Mouse (Mus musculus) MEL (cell line): Measurements from ENCODE around the gene Sp2.
A peak's percentile ranks its signal among the peaks of the same experiment; 100 is the strongest.

Experiments used
- CTCF ChIP-seq, 3 experiments: IDR thresholded peaks in 2 of 3; conservative IDR thresholded peaks in 1 of 3; 2 replicates each; pipeline ENCODE4 v1.5.1; 2011 to 2012; ENCODE audit warnings: low read length in 3 of 3, low read depth in 2 of 3, mild to moderate bottlenecking in 2 of 3, improper control_type of control experiment in 1 of 3, inconsistent platforms in 1 of 3, mixed read lengths in 1 of 3, moderate library complexity in 1 of 3; ENCODE audit not compliant: control insufficient read depth in 1 of 3, insufficient read depth in 1 of 3, poor library complexity in 1 of 3, severe bottlenecking in 1 of 3
- ZNF384 ChIP-seq: IDR thresholded peaks from 2 replicates; pipeline ENCODE4 v1.6.1; 2012; ENCODE audit warnings: low read depth, mild to moderate bottlenecking, inconsistent platforms, low read length, improper control_type of control experiment

DNA sequence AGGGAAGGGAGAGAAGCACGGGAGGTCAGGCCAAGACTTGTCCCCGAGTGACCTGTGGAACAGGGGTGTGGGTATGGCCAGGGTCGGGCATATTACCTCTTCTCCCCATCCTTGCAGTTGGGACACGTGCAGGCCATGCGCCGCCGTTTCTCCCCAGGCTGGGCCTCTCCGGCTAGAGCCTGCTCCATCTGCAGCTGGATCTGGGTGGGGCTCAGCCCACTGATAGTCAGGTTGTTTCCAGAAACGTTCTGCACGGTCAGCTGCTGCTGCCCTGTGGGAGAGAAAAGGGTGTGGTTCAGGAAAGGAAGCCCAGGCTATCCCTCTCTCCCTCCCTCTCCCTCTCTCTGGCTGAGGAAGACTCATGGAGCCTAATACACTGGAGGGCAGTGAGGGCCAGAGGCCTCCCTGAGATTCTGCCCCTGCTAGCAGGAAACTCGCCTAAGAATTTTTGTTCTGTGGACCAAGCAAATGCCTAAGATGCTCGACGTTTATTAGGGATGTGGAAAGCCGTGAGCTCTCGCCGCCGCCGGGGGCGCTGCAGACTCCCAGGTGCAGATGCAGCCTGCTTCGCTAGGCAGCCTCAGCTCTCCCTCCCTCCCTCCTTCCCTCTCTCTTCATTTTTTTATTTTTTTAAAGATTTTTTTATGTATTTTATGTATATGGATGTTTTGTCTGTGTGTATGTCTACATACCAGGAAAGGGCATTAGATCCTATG, 26.6 kb downstream of the Sp2 start:
- TF ChIP-seq CTCF (IDR thresholded peaks at IDR 0.05 in 2 of 3, conservative IDR thresholded peaks at IDR 0.05 in 1 of 3; ENCODE audit: control insufficient read depth in 1 of 3, insufficient read depth in 1 of 3, low read depth in 2 of 3, low read length in 3 of 3, poor library complexity in 1 of 3, severe bottlenecking in 1 of 3) (peak in 2 of 3 experiments; percentile 30 to 62; a peak in 3 of 6 replicates), ZNF384 (no peak)
